Mouse (Mus musculus) large intestine, adult 2 months (tissue): Measurements from ENCODE around the gene Cpne4. TPM values are rescaled to one million over a fixed set of nuclear protein-coding genes. Genes with fewer than 3 reads are reported as not detected.
A peak's percentile ranks its signal among the peaks of the same experiment; 100 is the strongest.

Source experiments
- DNase-seq: peaks from one replicate; pipeline ENCODE4 v3.0.0-alpha.2; 2012; ENCODE audit warnings: low read depth, low spot score
- WGBS: fragments of 180-500 bp; shearing (Covaris S2); methylation state at CpG from one replicate; pipeline ENCODE4 v1.1.7; 2018; 5-methylcytosine and 5-hydroxymethylcytosine counted together
- polyA plus RNA-seq: library from polyadenylated mRNA; depleted of rRNA; stranded (reverse); fragments of >200 nt; gene quantifications from 2 replicates; pipeline ENCODE4 v1.2.3, GENCODE M21; 2012

Gene Cpne4
- polyA plus RNA-seq, 1 experiment: 0.24 TPM

GRCm38 (mm10) chr9:104853701-104854100, 306.6 kb downstream of the Cpne4 start:
- WGBS: 29% methylated on average over 3 of the region's 3 CpGs
- no peak for DNase-seq

GRCm38 (mm10) chr9:104854245-104854921, 307.3 kb downstream of the Cpne4 start:
- 23% methylated on average over 6 of the region's 6 CpGs for WGBS
- DNase-seq: no peak

DNA sequence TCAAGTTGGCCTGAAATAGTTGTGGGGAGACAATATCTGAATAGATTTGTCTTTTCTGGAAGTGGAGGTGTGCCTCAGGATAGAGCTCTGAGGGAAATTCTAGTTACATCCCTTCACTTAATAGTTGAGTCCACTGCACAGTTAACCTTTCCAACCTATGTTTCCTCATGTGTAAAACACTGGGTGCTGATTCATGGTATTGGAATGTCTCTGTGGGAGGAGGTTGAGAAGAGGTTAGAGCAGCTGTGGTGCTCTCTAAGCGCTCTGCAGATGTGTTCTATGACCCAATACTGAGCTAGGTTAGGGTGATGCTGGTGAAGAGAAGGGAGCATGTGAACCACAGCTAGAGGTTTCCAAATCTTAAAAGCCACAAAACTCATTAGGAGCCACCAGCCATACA, 318.7 kb downstream of the Cpne4 start:
- DNase-seq: no peak
- 59% methylated on average over 1 of the region's 1 CpGs for WGBS

DNA sequence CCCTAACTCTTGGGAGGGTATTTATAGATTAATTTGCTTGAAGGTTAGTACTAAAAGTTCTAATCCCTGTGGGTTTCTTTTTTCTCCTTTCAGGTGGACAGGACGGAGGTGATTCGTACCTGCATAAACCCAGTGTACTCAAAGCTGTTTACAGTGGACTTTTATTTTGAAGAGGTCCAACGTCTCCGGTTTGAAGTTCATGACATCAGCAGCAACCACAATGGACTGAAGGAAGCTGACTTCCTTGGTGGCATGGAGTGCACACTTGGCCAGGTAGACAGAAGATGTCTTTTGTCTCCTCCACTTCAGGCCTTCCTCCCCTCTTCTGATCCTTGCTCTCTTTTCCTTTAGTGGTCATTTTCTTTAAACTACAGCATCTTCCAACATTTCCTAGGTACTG, 325.5 kb downstream of the Cpne4 start:
- WGBS: 79% methylated on average over 4 of the region's 4 CpGs
- no peak for DNase-seq

- 39% methylated on average over 3 of the region's 3 CpGs for WGBS
- DNase-seq: peak; percentile 74
Measured at GRCm38 (mm10) chr9:104874157-104874556, 327.1 kb downstream of the Cpne4 start.

DNA sequence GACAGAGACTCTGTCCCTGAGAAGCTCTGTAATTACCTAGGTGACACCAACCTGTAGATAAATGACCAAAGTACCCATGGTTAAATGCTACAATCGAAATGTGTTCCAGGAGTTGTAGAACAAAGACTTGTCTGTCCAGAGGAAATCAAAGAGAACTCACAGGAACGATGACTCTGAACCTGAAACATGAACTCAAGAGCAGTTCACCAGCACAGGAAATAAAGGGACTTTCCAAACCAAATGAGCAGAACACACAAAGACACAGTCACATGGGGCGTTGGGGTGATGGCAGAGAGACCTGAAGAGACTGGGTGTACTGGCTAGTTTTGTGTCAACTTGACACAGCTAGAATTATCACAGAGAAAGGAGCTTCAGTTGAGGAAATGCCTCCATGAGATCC, 329.9 kb downstream of the Cpne4 start:
- no peak for DNase-seq
- WGBS: 22% methylated on average over 3 of the region's 3 CpGs

- 89% methylated on average over 6 of the region's 6 CpGs for WGBS
Measured at GRCm38 (mm10) chr9:104878558-104878957, 331.5 kb downstream of the Cpne4 start.

DNA sequence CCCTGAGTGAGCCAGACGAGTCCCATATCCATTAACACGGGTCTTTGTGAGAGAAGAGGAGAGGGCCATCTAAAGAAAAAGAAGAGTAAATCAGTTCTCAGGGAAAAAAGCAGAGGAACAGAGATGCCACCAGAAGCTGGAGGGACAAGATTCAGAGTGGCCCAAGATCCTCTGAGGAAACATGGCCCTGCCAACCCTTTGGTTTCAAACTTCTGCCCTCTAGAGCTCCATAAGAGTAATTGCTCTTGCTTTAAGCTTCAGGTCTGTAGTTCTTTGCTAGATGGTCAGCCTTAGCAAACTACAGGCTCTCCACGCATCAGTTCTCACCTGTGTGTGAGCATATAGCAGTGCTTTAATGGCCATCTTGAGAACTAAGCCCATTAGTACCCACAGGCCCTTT, 343.4 kb downstream of the Cpne4 start:
- DNase-seq: no peak
- WGBS: 76% methylated on average over 3 of the region's 3 CpGs

More at GRCm38 (mm10) chr9:104878558-104878957, 331.5 kb downstream of the Cpne4 start:
- DNase-seq: no peak

DNA sequence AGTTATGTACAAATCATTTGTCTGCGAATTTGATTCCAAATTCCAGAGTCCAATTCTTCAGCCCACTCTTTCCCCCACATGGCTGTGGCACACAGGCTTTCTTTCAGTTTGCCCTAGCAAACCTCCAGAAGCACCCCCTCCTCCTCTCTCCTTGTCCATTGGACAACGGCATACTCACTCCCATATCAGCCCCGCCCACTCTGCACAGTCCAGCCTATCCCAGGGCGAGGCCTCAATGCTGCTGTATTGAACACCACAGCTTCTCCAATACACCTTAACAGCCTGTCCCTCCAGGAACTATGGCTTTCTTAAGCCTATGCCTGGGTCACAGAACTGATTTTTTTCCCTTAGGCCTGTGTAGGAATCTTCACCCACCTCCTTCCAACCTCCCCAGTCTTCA, 348.3 kb downstream of the Cpne4 start:
- DNase-seq: no peak
- whole genome bisulfite sequencing: 51% methylated on average over 4 of the region's 4 CpGs

- WGBS: 31% methylated on average over 6 of the region's 6 CpGs
- no peak for DNase-seq
Measured at GRCm38 (mm10) chr9:104901118-104901517, 354.0 kb downstream of the Cpne4 start.

DNA sequence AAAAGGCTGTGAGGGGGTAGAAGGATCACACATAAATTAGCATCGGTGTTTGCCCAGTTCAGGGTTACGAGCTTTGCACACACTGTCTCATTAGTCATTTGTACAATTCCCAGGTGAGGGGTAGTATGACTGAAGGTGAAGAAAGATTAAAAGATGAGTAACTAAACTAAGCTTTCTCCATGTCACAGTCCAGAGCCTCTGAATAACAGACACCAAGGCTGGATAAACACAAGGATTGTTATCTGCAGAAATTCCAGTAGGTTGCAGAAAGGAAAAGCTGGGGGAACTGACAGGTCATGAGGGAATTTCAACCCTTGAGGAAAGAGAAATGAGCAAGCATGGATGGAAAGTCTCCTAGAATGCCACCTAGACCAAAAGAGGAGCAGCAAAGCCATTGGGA, 354.7 kb downstream of the Cpne4 start:
- 58% methylated on average over 2 of the region's 2 CpGs for WGBS
- no peak for DNase-seq

DNA sequence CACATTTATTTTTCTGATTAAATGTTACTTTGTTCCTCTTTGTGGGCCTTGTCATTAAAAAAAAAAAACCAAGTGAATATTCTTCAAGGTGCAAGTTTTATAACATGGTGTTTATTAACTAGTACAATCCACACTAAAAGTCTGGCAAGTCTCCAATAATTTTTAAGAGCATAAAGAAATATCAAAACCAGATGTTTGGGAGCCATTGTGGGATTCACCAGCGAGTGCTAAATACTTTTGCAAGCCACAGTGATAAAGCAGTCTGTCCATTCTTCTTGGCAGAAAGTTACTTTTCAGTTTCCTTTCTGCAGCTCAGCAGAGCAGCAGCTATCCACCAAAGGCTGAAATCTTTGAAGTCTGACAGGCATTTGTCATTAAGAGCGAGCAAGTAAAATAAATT, 365.6 kb downstream of the Cpne4 start:
- WGBS: 49% methylated on average over 2 of the region's 2 CpGs

DNA sequence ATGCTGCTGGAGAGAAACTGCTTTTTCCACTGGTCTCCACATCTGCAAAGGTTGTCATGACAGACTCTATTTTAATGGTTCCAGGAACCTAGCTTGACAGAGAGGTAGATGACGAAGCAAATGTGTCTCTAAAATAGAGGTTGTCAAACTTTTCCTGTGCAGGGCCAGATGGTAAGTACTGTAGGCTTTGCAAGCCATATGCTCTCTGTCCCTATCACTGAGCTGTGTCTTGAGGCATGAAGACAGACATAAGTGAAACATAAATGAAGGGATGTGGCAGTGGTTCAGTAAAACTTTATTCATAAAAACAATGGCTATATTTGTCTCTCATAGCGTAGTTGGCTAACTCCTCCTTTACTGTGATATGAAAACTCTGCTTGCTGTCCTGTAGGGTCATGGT, 366.2 kb downstream of the Cpne4 start:
- WGBS: 71% methylated on average over 2 of the region's 2 CpGs
- DNase-seq: no peak

More for the DNA sequence above, 365.6 kb downstream of the Cpne4 start:
- DNase-seq: no peak

DNA sequence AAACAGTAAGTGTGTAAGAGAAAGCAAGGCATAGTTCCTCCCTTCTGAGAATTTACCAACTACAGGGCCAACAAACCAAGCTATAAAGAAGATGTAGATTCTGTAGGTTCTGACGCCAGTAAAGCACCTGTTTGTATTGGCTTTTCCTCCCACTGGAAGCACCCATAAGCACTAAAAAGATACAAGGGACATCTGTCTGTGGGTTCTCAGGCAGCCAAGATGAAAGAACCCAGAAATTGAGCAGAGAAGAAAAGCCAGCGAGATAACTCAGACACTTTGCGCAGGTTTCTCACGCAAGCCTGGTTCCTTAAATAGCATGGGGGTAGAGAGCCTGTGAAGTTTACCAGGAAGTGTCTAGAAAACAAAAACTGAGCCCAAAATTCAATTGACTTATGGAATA, 374.1 kb downstream of the Cpne4 start:
- WGBS: 72% methylated on average over 4 of the region's 4 CpGs
- DNase-seq: no peak

GRCm38 (mm10) chr9:104922051-104922450, 375.0 kb downstream of the Cpne4 start:
- 75% methylated on average over 2 of the region's 2 CpGs for WGBS
- no peak for DNase-seq

- DNase-seq: no peak
- WGBS: 80% methylated on average over 9 of the region's 9 CpGs
Measured at GRCm38 (mm10) chr9:104928806-104929205, 381.7 kb downstream of the Cpne4 start.

GRCm38 (mm10) chr9:104940389-104940788, 393.3 kb downstream of the Cpne4 start:
- 73% methylated on average over 4 of the region's 4 CpGs for WGBS
- no peak for DNase-seq

DNA sequence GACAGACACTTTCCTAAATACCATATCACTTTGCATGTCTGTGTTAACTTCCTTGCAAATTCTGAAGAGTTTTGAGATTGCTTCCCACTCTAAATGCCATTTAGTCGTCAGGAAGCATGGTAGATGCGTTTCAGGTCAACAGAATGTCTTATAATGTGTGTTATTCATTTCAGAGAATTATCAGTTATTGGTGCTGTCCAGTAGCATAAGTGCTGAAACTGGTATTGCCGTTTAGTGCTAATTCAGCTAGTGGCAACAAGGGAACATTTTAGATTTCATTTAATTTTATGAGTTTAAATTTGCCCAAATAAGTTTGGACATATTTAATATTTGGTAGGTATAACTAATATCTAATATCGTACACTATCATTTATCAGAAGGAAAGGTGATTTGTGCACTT, 403.5 kb downstream of the Cpne4 start:
- no peak for DNase-seq
- WGBS: 64% methylated on average over 4 of the region's 4 CpGs

DNA sequence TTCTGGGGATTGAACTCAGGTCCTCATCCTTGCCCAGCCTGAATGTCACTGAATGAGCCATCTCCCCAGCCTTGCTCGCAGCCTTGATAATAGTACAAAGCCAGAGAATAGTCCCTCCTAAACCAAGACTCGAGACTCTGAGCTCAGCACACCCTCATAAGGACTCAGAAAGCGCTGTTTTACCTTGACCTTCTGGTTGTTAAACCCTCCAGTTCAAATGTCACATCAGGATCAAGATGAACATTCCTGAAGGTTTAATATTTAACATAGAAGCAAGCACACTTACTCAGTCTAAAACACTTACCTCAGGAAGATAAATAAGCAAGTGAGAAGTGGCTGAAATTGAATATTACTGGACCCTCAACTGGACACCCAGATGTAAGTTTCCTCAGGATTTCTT, 405.1 kb downstream of the Cpne4 start:
- WGBS: 24% methylated on average over 3 of the region's 3 CpGs

GRCm38 (mm10) chr9:104972828-104973227, 425.7 kb downstream of the Cpne4 start:
- WGBS: 67% methylated on average over 7 of the region's 7 CpGs
- no peak for DNase-seq

More for the DNA sequence above, 405.1 kb downstream of the Cpne4 start:
- DNase-seq: no peak

DNA sequence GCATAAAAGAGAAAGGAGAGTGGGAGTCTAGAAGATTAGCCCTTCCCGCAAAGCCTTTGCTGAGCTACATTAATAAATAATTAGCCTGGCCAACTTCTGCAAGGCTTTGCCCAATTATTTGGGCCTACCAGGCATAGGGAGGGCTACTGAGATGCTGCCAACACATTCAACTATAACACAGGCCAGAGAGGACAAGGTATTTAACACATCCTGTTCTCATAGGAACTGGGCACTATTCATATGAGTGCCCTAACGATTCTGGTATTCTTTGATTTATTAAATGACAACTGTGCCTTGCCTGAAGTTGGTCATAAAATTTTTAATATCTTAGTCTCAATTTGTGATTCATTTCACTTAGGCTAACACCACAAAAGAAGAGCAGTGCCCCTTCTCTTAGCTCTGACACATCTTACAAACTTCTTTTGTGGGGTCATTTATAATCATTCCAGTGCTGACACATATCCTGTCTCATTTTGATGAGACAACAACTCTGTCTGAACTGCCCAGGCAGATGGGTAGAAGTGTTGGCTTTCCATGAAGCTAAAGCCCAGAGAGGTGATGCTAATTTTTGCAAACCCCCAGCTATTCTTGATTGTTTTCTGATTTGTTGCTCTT, 435.0 kb downstream of the Cpne4 start:
- WGBS: 81% methylated on average over 2 of the region's 2 CpGs
- no peak for DNase-seq
